Mouse (Mus musculus) R1 (cell line): Measurements from ENCODE around the gene Olr1.

Experiments
- DNase-seq: peaks from one replicate; pipeline ENCODE4 v3.0.0-alpha.2; 2018; ENCODE audit warnings: low read depth, low spot score

Olr1 gene

DNA sequence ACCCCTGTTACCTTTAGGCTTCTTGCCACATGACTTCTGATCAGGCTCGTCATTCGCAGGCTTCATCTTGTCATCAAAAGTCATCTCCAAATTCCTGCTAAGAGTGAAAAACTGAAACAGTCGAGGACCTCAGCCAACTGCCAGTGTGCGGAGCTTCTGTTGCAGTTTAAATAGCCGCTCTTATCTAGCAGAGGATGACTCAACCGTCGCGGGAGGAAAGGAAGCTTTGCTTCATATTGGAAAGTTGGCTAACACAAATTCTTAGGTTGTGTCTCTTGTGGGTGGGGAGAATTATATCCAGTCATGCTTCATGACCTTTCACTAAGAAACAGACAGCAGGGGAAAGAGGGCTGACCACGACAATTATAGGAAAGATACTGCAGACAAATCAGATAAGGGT, at the start of gene Olr1:
Gene Olr1 (minus strand): TSS at position 142 of the 400 bp plus-strand sequence.
- DNase-seq: no peak

DNA sequence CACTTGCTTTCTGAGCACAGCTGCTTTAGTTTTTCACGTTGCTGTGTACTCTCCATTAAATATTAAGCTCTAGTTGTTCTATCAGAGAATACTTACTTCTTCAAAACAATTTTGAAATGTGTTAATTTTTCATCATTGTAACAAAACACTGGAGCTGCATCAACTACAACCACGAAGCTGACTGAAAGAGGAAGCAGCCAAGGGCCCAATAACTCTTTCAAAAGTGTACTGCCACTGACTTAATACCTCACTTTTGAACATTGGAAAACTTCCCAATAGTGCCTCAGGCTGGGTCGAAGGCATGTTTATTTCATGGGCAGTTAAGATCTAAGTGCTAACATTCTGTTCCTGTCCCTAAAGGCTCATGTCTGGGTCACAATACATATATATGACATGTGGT, 41.0 kb upstream of the Olr1 start:
- no peak for DNase-seq

DNA sequence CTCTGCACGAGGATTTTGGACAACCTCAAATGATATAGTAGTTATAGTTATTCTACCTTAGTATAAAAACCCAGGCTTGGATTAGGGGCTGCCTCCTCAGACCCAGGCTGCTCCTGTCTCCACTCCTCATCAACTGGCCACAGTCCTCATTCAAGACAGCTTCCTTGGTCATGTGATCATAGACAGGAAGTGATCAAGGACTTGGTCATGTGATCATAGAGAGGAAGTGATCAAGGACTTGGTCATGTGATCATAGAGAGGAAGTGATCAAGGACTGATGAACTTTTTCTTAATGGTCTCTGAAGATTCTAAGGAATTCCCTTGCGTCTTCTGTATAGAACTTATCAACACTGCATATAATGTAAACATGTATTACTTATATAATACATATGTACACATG, 40.3 kb upstream of the Olr1 start:
- no peak for DNase-seq

DNA sequence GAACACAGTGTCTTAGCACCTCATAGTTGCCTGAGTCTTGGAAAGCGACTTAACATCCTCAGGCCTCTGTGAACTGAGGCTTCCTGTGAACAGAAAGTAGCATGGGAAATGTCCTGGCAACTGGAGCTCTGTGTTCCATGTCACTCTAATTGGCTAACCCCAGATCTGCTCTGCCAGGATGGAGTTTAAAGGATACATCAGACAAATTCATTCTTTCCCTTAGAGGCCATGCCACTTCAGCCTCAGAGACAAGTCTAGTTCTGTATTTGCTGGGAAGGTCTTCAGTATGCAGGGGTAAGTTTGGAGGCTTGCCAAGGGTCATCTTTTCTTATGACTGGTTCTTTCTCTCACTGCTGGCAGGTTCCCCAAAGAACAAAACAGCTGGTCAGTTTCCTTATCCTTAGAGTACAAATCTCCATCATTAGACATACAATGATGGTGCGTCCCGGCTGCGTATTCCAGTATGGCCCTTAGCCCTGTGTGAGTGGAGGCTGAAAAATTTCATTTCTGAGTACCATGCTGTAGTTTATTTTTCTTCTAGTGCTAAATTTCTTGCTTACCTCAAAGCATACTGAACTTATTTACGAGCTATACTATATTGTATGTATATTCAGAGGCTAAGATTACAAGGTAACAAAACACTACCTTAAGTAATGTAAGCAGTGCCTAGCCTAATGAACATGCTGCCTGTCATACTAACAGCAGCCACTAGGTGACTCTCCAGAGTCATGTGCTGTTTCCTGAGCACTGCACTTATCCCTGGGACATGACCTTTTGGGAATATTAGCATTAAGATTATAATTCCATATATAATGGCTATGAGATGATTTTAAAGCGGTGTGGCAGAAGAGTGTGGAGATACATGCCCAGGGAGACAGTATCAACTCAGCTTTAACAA, 37.0 kb upstream of the Olr1 start:
- DNase-seq: peak; percentile 59

DNA sequence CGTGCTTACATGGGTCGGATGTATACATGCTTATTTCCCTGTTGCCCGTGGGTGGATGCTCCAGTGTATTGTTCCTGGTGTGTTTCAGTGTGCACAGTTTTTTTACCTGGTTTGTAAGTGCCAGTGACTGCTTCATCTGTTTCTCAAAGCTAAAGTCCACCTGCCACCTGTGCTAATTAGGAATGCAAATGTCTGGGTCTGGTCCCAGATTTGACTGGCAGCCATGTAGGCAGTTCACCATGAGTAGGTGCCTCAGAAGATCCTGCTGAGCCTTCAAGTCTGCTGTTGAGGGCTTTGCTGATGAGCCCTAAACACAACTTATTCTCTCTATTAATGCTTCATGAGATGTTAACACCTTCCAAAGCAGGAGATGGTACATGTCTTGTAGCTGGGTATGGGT, 35.6 kb upstream of the Olr1 start:
- no peak for DNase-seq

DNA sequence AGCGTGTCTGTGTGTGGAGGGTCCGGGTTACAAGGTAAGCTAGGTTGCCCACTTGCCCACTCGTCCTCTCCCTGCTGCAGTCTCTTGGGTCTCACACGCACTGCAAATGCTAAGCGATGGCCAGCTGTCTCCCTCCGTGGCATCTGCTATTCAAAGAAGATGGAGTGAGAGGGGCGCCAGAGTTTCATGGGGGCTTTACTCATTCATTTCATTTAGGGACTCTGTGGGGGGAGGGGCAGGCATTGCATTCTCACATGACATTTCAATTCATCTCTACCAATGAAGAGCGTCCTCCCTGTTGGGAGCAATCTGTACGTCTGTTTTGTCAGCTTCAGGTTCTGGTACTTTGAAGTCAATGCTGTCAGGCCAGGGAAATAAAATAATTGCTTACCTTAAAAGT, 35.0 kb upstream of the Olr1 start:
- no peak for DNase-seq

DNA sequence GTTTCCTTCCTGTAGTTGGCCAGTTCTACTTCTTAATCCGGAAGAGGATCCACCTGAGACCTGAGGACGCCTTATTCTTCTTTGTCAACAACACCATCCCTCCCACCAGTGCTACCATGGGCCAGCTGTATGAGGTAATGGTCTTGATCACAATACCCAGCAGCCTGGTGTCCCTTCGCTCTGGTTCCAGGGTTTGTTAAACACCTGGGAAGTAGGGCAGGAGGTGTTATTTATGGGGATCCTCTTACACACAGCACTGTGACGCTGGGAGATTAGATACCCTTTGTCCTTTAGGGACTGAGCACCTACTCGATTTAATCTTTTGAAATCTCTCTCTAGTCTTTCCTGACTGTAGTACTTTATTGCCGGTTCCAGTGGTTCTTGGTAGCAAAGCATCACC, 31.6 kb upstream of the Olr1 start:
- DNase-seq: no peak

DNA sequence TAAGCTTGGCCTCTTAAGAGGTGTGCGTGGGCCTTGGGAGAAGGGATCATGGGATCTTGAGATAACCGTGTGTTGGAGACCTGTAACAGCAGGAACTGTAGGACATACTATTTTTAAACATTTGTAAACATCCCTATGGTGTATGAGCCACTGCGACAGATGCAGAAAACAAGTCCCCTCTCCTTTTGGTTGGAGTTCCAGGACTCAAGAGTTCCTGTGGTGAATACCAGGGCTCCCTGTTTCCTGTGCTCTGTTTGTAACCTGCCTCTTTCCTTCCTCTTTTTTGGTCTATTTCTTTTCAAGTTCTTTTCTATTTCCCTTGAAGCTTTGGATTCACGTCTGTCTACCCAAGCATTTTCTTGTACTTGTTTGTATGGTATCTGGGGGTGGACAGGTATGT, 28.8 kb upstream of the Olr1 start:
- DNase-seq: no peak

DNA sequence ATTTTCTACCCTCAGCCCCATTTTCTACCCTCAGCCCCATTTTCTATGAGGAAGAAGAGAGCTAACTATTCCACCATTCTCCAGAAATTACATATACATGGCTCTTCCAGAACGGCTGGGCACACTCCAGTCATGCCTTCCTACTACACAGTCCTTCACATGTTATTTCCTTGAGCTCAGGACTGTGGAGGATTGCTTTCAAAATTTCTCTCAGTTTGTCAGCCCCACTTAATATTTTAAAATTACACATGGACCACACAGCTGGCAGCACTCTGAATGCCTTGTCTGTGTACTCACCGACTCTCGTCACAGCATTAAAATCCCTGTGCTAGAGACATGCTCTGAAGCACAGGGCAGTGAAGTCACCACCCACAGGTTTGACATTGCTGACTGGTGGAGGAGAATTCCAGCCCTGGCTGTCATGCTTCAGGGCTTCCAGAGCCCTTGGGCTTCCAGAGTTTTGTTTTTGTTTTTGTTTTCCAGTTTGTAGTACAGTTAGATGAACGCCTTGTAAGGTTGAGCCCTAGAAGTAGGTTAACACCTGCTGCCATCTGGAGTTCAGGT, 27.7 kb upstream of the Olr1 start:
- no peak for DNase-seq

DNA sequence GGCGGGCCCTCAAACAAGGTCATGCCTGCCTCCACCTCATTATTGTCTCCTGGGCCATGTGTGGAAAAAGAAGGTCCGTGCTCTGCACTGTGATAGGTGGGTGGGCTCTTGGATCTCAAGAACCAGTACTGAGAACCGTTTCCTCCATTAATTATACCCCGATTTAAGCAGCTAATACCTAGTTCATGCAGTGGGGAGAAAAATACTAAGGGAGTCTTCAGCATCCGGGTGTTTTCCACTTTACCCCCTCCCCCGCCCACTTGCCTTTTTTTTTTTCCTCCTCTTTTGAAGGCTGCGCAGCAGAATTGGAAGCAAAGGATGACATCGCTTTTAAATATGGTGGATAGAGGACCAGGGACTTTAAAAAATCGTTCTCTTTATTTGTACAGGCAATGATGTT, 27.1 kb upstream of the Olr1 start:
- peak; percentile 13 for DNase-seq

DNA sequence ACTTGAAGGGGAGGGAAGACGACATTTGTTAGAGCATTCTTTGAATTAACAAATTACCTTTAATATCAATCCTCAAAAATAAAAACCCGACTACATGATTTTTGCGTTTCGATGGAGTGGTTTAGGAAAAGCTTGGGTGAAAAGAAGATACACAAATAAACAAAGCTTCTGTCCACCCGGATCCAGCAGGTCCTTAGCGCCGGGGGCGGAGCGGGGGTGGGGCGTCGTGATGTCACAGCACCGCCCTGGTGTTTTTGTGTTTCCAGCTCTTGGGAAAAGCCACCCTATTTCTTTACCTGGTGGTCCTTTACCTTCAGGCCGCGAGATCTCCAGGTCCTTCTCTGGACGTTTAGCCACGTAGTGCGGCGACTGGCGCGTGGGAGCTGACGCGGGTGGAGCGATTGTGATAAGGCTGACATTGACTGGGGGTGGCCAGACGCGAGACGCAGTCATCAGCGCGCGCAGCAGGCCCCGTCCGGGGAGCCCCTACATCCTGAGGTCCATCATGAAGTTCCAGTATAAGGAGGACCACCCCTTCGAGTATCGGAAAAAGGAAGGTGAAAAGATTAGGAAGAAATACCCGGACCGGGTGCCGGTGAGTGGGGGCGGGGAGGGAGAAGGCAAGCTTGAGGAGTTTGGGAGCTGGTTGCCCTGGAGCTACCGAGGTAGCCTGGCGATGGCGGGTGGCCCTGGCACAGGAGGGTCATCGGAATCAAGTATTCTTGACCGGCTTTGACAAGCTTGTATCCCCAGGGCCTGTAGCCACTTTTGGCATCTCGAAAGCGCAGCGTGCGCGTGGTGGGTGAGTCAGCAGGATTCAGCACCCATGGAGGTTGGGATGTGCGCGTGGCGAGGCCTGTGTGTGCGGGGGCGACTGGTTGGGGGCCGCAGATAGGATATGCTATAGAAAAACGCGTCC, 26.2 kb upstream of the Olr1 start, which contains the start of gene Gabarapl1:
Gene Gabarapl1 (plus strand): TSS at position 219 of the 919 bp plus-strand sequence.
- peak; percentile 77 for DNase-seq

DNA sequence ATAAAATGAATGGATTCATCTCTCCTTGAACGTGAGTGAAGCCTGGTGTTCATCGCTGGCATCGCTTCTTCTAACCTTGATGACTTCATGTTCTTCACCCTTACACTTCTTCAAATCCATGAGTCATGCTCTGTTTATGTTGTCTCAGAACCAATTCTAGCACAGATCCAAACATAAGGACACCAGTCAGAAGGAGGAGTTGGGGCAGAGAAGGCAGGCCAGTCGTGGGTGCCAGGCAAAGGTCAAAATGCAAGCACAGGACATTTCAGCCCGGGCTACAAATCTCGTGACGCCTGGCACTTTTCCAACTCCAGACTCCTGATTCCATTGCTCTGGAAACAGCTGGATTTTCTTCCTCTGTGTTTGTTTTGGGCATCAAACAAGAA, 25.6 kb upstream of the Olr1 start:
- DNase-seq: peak; percentile 66

DNA sequence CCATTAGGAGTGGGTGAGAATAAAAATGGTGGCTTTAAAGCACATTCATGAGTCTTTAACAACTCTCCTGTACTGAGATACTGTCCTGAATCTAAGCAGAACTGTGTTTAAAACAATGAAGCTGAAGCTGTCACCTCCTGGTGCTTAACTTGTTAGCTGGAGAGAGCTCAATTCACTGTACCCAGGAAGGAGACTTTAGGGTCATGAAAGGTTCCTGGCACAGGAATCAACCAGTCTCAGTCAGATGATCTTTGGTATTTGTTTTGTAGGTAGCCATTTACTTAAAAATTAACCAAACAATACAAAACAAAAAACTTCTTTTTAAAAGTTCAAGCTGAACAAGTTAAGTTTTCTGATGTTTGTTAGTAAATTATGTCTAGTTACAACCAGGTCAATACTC, 23.3 kb upstream of the Olr1 start:
- no peak for DNase-seq

DNA sequence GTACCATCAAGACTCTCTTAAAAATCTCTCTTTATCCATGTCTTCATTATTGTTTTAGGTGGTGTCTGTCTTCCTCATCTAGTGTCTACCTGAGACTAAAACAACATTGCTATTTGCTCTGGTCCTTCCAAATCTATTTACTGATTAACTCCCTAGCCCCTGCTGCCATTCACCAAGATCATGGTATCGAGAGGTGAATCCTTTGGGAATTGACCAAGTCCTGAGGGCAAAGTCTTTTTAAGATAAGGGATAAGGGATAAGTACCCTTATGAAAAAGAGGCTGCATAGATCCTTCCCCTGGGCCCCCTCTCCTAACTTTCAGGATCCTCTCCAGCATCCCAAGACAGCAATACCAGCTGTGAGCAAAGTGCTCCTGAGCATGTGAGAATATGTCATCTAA, 22.6 kb upstream of the Olr1 start:
- DNase-seq: no peak

DNA sequence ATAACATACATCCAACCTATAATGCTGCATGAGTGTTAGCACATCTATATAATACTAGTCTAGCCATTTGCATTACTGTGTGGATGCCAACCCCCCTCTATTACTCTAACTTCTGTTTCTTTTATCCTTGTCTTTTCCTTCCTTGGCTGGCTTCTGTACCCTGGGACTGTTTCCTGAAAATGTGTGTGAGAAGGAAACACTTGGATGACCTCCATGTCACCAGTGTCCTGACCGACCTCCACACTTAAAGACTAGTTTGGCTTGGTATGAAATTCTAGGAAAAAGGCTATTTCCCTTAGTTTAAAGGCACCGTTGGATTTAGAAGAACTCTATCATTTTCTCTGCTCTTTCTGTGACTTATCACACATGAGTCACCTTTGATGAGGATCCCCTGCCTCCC, 20.5 kb upstream of the Olr1 start:
- no peak for DNase-seq

DNA sequence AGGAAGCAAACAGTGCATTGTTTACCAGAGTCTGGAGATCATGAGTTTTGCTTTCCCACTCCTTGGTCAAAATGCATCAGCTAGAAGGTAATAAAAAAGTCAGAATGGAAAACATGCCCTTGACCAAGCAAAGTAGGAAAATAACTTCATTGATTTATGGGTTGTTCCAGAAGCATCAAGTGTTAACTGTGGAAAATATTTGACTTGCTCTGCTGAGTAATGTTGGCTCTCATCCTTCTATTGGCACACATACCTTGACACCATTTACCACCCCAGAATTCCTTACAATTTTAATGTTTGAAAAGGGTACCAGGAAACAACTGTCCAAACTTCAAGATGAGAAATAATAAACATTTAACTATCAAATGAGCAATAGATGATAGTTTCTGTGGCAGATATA, 19.1 kb upstream of the Olr1 start:
- no peak for DNase-seq

DNA sequence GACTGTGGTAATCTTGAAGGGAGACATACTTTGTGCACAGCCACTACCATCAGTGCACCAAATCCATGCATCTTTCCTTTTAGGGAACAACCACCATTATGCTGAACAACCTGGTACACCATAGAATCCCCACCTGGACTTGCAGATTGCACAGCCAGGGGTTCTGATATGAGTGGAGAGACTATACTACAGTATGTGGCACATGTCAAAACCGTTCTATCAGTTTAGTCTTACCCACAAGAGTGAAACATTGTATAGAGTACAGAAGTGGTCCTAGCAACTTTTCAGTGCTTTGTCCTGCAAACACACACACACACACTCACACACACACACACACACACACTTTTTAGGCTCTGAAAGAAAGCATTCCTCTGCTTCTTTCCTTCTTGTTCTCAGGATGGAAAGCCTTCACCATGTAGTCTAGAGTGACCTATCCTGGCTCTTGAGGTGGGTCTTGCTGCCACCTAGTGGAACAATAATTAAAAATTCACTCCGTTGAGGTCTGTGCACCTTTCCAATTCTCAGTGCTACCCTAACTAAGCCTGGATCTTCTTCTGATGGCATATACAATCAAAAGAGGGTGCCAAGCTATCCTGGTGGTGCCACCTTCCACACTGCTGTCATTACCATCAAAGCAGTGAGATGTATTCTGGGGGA, 10.9 kb upstream of the Olr1 start:
- peak; percentile 33 for DNase-seq

DNA sequence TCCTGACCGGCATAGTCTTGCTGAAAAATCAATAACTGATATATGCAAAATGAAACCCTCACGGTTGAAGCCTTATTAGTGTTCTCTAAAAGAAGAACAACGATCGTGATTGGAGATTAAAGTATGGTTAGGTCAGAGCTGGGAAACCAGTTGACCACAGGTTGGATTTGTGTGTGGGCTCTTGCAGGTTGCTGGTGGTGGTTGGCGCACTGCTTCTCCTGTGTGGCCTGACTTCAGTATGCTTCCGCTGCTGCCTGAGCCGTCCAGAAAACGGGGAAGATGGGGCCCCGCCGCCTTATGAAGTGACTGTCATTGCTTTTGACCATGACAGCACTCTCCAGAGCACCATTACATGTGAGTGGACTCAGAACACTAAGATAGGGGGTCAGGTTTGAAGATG, 9.4 kb upstream of the Olr1 start:
- no peak for DNase-seq

DNA sequence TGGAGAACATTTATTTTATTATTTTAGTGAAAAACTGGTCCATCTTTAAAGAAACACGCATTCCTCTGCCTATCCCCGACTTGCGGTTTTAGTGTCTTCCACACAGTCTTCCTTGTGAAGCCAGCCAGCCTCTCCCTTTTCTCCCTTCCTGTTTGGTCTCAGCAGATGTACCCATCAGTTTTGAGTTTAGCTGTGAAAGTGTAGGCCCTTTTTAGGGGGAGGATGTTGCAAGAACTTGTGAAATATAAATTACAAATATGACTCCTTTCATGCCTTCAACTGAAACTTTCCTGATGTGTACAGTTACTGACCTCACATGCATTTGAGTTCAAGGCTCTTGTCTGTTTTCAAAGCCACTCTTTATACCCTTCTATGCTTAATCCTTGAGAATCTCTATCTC, 8.1 kb upstream of the Olr1 start:
- DNase-seq: no peak

DNA sequence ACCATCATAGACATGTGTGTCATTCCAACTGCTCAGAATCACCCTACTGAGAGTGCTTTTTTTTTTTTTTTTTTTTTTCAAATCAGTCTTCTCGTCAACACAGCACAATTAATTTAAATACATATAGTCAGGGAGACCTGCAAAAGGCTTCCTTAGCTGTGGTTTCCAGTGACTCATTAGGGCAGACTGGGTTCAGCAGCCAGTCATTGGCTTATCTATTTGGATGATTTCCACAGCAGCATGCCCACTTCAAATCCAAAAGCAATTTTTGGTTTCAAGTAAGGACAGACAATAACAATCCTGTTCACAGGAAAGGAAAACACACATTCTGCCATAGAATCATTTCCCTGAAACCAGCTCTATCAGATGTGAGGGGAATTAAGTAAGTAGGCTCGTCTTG, 7.4 kb upstream of the Olr1 start:
- DNase-seq: no peak

DNA sequence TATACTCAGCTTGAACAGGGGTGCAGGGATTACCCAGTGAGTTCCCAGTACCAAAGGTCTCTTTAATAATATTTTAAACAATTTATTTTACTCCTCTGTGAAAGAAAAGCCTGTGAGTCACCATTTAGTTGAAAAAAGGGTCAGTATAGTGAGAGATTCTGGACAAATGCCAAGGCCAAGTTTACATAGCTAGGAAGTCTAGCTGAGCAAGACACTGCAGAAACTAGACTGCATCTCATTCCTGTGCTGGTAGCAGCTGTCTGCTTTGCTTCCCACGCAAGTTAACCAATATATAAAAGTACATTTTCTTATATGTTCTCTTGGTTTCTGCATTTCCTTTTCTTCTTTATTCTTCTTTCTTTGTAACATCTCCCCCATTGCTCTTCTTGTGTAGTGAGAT, 6.4 kb upstream of the Olr1 start:
- no peak for DNase-seq

DNA sequence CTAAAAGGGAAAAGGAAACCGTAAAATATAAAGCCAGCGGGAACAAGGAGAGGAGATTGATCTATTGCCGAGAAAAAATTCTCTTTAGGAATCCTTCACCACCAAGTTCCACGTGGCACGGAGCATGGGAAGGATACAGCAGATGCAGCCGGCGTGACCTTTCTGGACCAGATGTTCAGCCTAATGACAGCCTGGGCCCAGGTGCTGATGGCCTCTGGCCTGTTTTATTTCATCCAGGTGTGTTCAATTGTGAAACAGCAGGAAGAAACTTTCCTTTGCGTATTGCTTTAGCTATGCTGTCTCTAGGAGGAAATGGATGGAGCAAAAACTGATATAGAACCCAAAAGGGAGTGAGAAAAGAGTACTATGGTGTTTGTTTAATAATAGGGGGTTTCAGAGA, 5.9 kb upstream of the Olr1 start:
- no peak for DNase-seq
